Mouse (Mus musculus): ENCODE data around the gene Cela3a. TPM values are rescaled to one million over a fixed set of nuclear protein-coding genes. Genes with fewer than 3 reads are reported as not detected.
A peak's percentile ranks its signal among the peaks of the same experiment; 100 is the strongest.

Gene Cela3a
- polyA plus RNA-seq, 1 experiment from 2014 or later = not detected

DNA sequence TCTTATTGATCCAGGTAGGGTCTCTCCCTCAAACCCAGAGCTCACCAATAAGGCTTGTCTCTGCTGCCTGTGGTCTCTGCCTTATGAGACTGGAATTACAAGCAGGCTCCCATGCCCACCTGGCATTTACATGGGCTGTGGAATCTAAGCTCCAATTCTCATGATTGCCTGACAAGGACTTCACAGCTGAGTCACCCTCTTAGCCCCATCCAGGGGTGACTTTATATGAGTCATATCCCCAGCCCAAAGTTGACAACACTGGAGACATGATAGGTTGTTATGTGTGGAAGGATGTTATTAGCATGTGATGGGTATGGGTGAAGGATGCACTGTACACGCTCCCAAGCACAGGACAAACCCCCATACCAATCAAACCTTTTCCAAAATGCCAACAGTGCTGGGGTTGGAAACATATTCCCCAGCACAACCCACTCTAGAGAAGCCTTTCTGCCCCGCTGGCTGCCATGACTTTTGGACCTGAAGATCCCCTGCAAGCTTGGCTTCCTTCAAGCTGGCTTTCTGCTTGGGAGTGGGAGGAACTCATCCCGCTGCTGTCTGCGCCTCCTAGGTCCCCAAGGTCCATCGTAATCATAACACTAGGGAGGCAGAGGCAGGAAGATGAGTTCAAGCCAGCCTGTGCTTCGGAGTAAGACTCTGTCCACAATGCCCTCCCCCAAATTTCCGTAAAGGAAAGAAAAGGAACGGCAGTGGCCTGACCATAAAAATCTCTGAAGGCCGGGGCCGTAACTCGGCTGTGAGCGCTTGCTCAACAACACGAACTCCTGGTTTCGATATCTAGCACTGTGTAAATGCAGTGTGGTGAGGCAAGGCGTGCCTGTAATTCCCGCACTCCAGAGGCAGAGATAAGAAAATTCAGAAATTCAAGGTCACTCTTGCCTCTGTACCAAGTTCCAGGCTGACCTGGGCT, 37.7 kb downstream of the Cela3a start:
- Histone ChIP-seq H3K4me2 (peak overlapping the region; percentile 10; the same call in 1 of the 2 replicates), H3K36me3 (ENCODE audit: control insufficient read depth, insufficient read depth, low read length) (no peaks in the 10 kb centered on the region), H3K27me3 (replicated peaks; ENCODE audit: control insufficient read depth, insufficient read depth, low read length) (no peaks in the 10 kb centered on the region), H3K9me3 (ENCODE audit: control insufficient read depth, low read length) (no peaks in the 10 kb centered on the region), H3K4me3 (ENCODE audit: low read depth, low read length) (no peak overlapping the region), H3K9ac (ENCODE audit: low read depth, low read length) (no peak overlapping the region), H3K4me1 (replicated peaks; ENCODE audit: control insufficient read depth, insufficient read depth, low read length) (peaks cover 17% of the 10 kb centered on the region), H3K27ac (ENCODE audit: low read depth, low read length) (no peak overlapping the region)
- whole genome bisulfite sequencing = 72% methylated on average over 16 of the region's 16 CpGs
- ATAC-seq (replicated peaks; ENCODE audit: low FRiP score) (no peak), DNase-seq (ENCODE audit: low spot score) (no peak)

DNA sequence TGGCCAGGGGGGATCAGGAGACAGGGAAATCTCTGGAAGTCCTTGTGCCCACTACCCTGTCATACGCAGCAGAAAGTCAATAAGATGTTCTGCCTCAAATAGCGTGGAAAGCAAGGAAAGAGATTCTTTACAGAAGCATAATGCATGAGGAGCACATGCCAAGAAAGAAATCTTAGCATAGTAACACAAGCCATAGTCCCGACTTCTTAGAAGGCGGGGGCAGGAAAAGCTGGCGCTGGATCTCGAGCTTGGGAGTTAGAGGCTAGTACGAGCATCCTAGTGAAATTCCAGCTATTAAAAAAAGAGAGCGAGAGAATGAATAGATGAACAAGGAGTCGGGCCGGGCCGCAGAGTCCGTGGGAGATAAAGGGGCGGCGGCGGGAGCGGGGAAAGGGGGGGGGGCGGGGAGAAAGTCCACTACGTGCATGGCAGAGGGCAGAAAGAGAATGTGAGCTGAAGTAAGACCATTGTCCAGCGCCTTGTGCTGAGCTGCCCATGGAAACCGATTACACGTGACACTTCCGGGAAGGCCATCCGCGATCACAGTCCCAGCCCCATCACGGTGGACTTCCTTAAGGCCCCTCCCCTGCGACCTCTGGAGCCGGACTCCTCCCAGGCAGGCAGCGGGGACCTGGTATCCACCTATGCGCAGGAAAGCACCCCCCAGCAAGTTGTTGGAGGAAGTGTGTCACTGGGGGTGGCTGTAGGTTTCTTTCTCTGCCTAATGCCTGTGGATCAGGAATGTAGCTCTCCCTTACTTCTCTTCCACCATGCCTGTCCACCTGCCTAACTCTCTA, 39.4 kb downstream of the Cela3a start:
- Histone ChIP-seq H3K4me2 (peak overlapping the region; percentile 69), H3K9ac (ENCODE audit: low read depth, low read length) (peak overlapping the region; percentile 58), H3K4me3 (ENCODE audit: low read depth, low read length) (peak overlapping the region; percentile 44), H3K4me1 (replicated peaks; ENCODE audit: control insufficient read depth, insufficient read depth, low read length) (peaks cover 13% of the 10 kb centered on the region), H3K9me3 (ENCODE audit: control insufficient read depth, low read length) (no peaks in the 10 kb centered on the region), H3K27me3 (replicated peaks; ENCODE audit: control insufficient read depth, insufficient read depth, low read length) (no peaks in the 10 kb centered on the region), H3K27ac (ENCODE audit: low read depth, low read length) (no peak overlapping the region), H3K36me3 (ENCODE audit: control insufficient read depth, insufficient read depth, low read length) (no peaks in the 10 kb centered on the region)
- WGBS = 16% methylated on average over 28 of the region's 29 CpGs
- DNase-seq (ENCODE audit: low spot score) (peak; percentile 49), ATAC-seq (replicated peaks; ENCODE audit: low FRiP score) (peak; percentile 62)

DNA sequence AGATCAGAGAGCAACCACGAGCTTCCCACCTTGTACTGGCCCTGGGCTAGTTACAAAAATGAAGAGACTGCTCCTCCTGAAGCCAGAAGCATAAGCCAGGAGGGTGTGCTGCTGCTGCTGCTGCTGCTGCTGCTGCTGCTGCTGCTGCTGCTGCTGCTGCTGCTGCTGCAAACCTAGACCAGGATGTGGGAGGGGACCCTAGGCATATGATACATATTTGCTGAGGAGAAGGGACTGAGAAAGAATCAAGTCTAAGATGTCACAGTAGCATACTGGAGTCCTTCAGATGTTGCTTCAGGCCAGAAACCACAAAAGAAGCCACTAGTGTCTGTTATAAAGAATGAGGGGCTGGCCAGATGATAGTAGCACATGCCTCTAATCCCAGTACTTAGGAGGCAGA, 41.4 kb downstream of the Cela3a start:
- H3K9ac ChIP-seq (ENCODE audit: low read depth, low read length) = no peak overlapping the region
- peaks cover 13% of the 10 kb centered on the region; the same call in 1 of the 2 replicates for H3K4me1 ChIP-seq (replicated peaks; ENCODE audit: control insufficient read depth, insufficient read depth, low read length)
- H3K27ac ChIP-seq (ENCODE audit: low read depth, low read length) = peak overlapping the region; percentile 20; the same call in 1 of the 2 replicates

GRCm38 (mm10) chr4:137367275-137368088, 42.1 kb downstream of the Cela3a start:
- Histone ChIP-seq H3K36me3 (ENCODE audit: control insufficient read depth, insufficient read depth, low read length) (no peaks in the 10 kb centered on the region), H3K9ac (ENCODE audit: low read depth, low read length) (no peak overlapping the region), H3K4me3 (ENCODE audit: low read depth, low read length) (no peak overlapping the region), H3K27ac (ENCODE audit: low read depth, low read length) (peak overlapping the region; percentile 45), H3K4me2 (peak overlapping the region; percentile 37), H3K9me3 (ENCODE audit: control insufficient read depth, low read length) (no peaks in the 10 kb centered on the region), H3K4me1 (replicated peaks; ENCODE audit: control insufficient read depth, insufficient read depth, low read length) (peaks cover 13% of the 10 kb centered on the region; the same call in 1 of the 2 replicates), H3K27me3 (replicated peaks; ENCODE audit: control insufficient read depth, insufficient read depth, low read length) (no peaks in the 10 kb centered on the region)
- no peak for ATAC-seq (replicated peaks; ENCODE audit: low FRiP score)
- WGBS = 29% methylated on average over 5 of the region's 5 CpGs
- no peak for DNase-seq (ENCODE audit: low spot score)

More for the DNA sequence above, 41.4 kb downstream of the Cela3a start:
- Histone ChIP-seq H3K4me3 (ENCODE audit: low read depth, low read length) (no peak overlapping the region), H3K36me3 (ENCODE audit: control insufficient read depth, insufficient read depth, low read length) (no peaks in the 10 kb centered on the region), H3K4me2 (peak overlapping the region; percentile 37), H3K27me3 (replicated peaks; ENCODE audit: control insufficient read depth, insufficient read depth, low read length) (no peaks in the 10 kb centered on the region), H3K9me3 (ENCODE audit: control insufficient read depth, low read length) (no peaks in the 10 kb centered on the region)
- no peak for DNase-seq (ENCODE audit: low spot score)
- no peak for ATAC-seq (replicated peaks; ENCODE audit: low FRiP score)
- WGBS = 7% methylated on average over 1 of the region's 1 CpGs

DNA sequence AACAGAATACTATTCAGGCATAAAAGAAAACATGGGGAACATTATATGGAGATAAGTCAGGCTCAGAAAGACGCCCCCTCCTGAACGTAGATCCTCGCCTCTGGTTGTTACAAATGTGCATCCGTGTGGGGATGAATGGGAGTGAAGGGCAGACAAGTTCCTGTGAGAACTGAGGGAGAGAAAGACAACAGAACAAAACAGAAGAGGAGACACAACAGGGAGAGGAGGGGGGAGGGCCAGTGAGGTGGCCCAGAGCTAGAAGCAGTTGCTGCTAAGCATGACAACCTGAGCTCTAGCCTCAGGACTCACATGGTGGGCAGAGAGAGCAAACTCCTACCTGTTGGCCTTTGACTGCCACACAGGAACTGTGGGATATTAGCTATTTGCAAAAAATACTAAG, 43.5 kb downstream of the Cela3a start:
- no peak overlapping the region for H3K27ac ChIP-seq (ENCODE audit: low read depth, low read length)
- WGBS = 88% methylated on average over 4 of the region's 4 CpGs
- H3K4me1 ChIP-seq (replicated peaks; ENCODE audit: control insufficient read depth, insufficient read depth, low read length) = peaks cover 13% of the 10 kb centered on the region; the same call in 1 of the 2 replicates
- DNase-seq (ENCODE audit: low spot score) = no peak
- no peaks in the 10 kb centered on the region for H3K27me3 ChIP-seq (replicated peaks; ENCODE audit: control insufficient read depth, insufficient read depth, low read length)
- no peaks in the 10 kb centered on the region for H3K9me3 ChIP-seq (ENCODE audit: control insufficient read depth, low read length)
- no peak overlapping the region for H3K4me3 ChIP-seq (ENCODE audit: low read depth, low read length)
- no peak overlapping the region for H3K9ac ChIP-seq (ENCODE audit: low read depth, low read length)
- H3K36me3 ChIP-seq (ENCODE audit: control insufficient read depth, insufficient read depth, low read length) = no peaks in the 10 kb centered on the region
- ATAC-seq (replicated peaks; ENCODE audit: low FRiP score) = no peak
- no peak overlapping the region for H3K4me2 ChIP-seq

- DNase-seq (ENCODE audit: low spot score) (no peak), ATAC-seq (replicated peaks; ENCODE audit: low FRiP score) (no peak)
- Histone ChIP-seq H3K9me3 (ENCODE audit: control insufficient read depth, low read length) (no peaks in the 10 kb centered on the region), H3K27ac (ENCODE audit: low read depth, low read length) (no peak overlapping the region), H3K4me2 (no peak overlapping the region), H3K36me3 (ENCODE audit: control insufficient read depth, insufficient read depth, low read length) (no peaks in the 10 kb centered on the region), H3K27me3 (replicated peaks; ENCODE audit: control insufficient read depth, insufficient read depth, low read length) (no peaks in the 10 kb centered on the region), H3K4me3 (ENCODE audit: low read depth, low read length) (no peak overlapping the region), H3K9ac (ENCODE audit: low read depth, low read length) (no peak overlapping the region), H3K4me1 (replicated peaks; ENCODE audit: control insufficient read depth, insufficient read depth, low read length) (peaks cover 13% of the 10 kb centered on the region; the same call in 1 of the 2 replicates)
- 68% methylated on average over 19 of the region's 19 CpGs for WGBS
Measured at GRCm38 (mm10) chr4:137365356-137366062, 44.1 kb downstream of the Cela3a start.

DNA sequence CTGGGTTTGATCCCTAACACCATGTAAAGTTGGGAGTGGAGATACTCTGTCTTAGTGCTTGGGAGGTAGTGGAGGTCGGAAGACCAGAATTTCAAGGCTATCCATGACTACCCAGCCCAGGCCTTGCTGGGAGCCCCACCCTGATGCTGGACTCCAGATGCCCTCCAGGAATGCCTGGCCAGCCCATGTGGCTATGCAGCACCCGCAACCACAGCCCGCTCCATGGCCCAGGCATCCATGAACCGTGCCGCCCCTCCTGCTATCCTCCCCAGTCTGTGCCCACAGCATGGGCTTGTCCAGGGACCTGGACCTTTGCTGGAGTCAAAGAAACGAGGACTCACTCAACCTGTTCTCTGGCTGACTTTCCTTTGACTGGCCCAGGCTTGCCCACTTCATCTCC, 44.8 kb downstream of the Cela3a start:
- no peak overlapping the region for H3K4me2 ChIP-seq
- H3K9ac ChIP-seq (ENCODE audit: low read depth, low read length) = no peak overlapping the region
- H3K27me3 ChIP-seq (replicated peaks; ENCODE audit: control insufficient read depth, insufficient read depth, low read length) = no peaks in the 10 kb centered on the region
- no peak overlapping the region for H3K27ac ChIP-seq (ENCODE audit: low read depth, low read length)
- H3K4me3 ChIP-seq (ENCODE audit: low read depth, low read length) = no peak overlapping the region
- peaks cover 11% of the 10 kb centered on the region; the same call in 1 of the 2 replicates for H3K4me1 ChIP-seq (replicated peaks; ENCODE audit: control insufficient read depth, insufficient read depth, low read length)
- ATAC-seq (replicated peaks; ENCODE audit: low FRiP score) (no peak), DNase-seq (ENCODE audit: low spot score) (no peak)
- WGBS = 86% methylated on average over 6 of the region's 6 CpGs
- H3K36me3 ChIP-seq (ENCODE audit: control insufficient read depth, insufficient read depth, low read length) = no peaks in the 10 kb centered on the region
- no peaks in the 10 kb centered on the region for H3K9me3 ChIP-seq (ENCODE audit: control insufficient read depth, low read length)
